Mouse (Mus musculus): ENCODE results near the gene Rgs6.

- no peak for TF ChIP-seq CTCF (IDR thresholded peaks at IDR 0.05; ENCODE audit: low read depth, low read length)
- no peak for TF ChIP-seq POLR2A (IDR thresholded peaks at IDR 0.05; ENCODE audit: extremely low read depth, insufficient read depth, low read length)
These were observed 192.8 kb downstream of the Rgs6 start for GRCm38 (mm10) chr12:82780936-82781335.
